Mouse (Mus musculus) intestine, postnatal 0 days (tissue): ENCODE results near the gene Pax3. TPM values are rescaled to one million over a fixed set of nuclear protein-coding genes. Genes with fewer than 3 reads are reported as not detected.

Experiments
- ATAC-seq: fragments of 200-750 bp; cut with Nextera tagmentation; 2 replicates; pipeline ENCODE4 v1.8.0; 2017; ENCODE audit warnings: mild to moderate bottlenecking, moderate TSS enrichment, moderate library complexity
- H3K27ac ChIP-seq: fragments of 300-500 bp; sonication (generic); 2 replicates; pipeline ENCODE4 v1.5.1; 2014; ENCODE audit warnings: mild to moderate bottlenecking, low read depth, low read length, moderate library complexity
- H3K27me3 ChIP-seq: fragments of 300-500 bp; sonication (generic); replicated peaks from 2 replicates; pipeline ENCODE4 v1.6.1; 2014; ENCODE audit warnings: low read length, mixed read lengths; ENCODE audit not compliant: control insufficient read depth, insufficient read depth
- H3K36me3 ChIP-seq: fragments of 300-500 bp; sonication (generic); 2 replicates; pipeline ENCODE4 v1.6.1; 2014; ENCODE audit warnings: mild to moderate bottlenecking, moderate library complexity; ENCODE audit not compliant: control insufficient read depth, insufficient read depth
- H3K4me1 ChIP-seq: fragments of 300-500 bp; sonication (generic); replicated peaks from 2 replicates; pipeline ENCODE4 v1.6.1; 2014; ENCODE audit warnings: antibody characterized with exemption, low read length, mixed read lengths; ENCODE audit not compliant: control insufficient read depth, insufficient read depth
- H3K4me2 ChIP-seq: fragments of 300-500 bp; sonication (generic); replicated peaks from 2 replicates; pipeline ENCODE4 v1.6.1; 2014; ENCODE audit warnings: low read depth, mild to moderate bottlenecking, moderate library complexity
- H3K4me3 ChIP-seq: fragments of 300-500 bp; sonication (generic); 2 replicates; pipeline ENCODE4 v1.5.1; 2014; ENCODE audit warnings: low read depth, low read length
- H3K9ac ChIP-seq: fragments of 300-500 bp; sonication (generic); 2 replicates; pipeline ENCODE4 v1.6.1; 2014; ENCODE audit warnings: mild to moderate bottlenecking, low read depth, low read length
- H3K9me3 ChIP-seq: fragments of 300-500 bp; sonication (generic); 2 replicates; pipeline ENCODE4 v1.6.1; 2016; ENCODE audit warnings: mixed run types; ENCODE audit not compliant: control insufficient read depth
- CTCF ChIP-seq: sonication (generic); IDR thresholded peaks from 2 replicates; pipeline ENCODE4 v1.5.1; 2016; ENCODE audit warnings: low read depth, mild to moderate bottlenecking, control low read depth, antibody characterized with exemption, moderate library complexity
- WGBS: fragments of 180-500 bp; shearing (Covaris S2); extraction: QIAGEN DNeasy Blood & Tissue Kit; methylation state at CpG from one replicate; pipeline ENCODE4 v1.1.7; 2014; 5-methylcytosine and 5-hydroxymethylcytosine counted together
- polyA plus RNA-seq: library from polyadenylated mRNA; unstranded; fragments of >200 nt; fragmentation: Nextera tagmentation; extraction: Ambion mirVana; gene quantifications from 2 replicates; pipeline ENCODE4 v1.2.1, GENCODE M21; 2015

Gene Pax3
- polyA plus RNA-seq, 1 experiment from 2014 or later = not detected

GRCm38 (mm10) chr1:78195145-78195544 lies 1.8 kb downstream of the Pax3 start:
- H3K4me2 ChIP-seq = no peak overlapping the region
- TF ChIP-seq CTCF = no peak
- no peak overlapping the region for H3K27ac ChIP-seq
- peaks cover 97% of the 10 kb centered on the region for H3K27me3 ChIP-seq
- 0 out of 2 replicates have a peak, but pooled peaks cover 2% of the 10 kb centered on the region for H3K4me1 ChIP-seq
- H3K4me3 ChIP-seq = no peak overlapping the region
- no peak overlapping the region for H3K9ac ChIP-seq
- H3K9me3 ChIP-seq = no peaks in the 10 kb centered on the region
- WGBS = 4% methylated on average over 21 of the region's 21 CpGs
- no peak for ATAC-seq
- no peaks in the 10 kb centered on the region for H3K36me3 ChIP-seq

GRCm38 (mm10) chr1:78194381-78195047 lies 2.4 kb downstream of the Pax3 start:
- H3K9me3 ChIP-seq = no peaks in the 10 kb centered on the region
- H3K36me3 ChIP-seq = no peaks in the 10 kb centered on the region
- no peak overlapping the region for H3K4me3 ChIP-seq
- no peak overlapping the region for H3K27ac ChIP-seq
- ATAC-seq = no peak
- H3K4me1 ChIP-seq = 0 out of 2 replicates have a peak, but pooled peaks cover 2% of the 10 kb centered on the region
- 6% methylated on average over 6 of the region's 6 CpGs for WGBS
- peaks cover 97% of the 10 kb centered on the region for H3K27me3 ChIP-seq
- no peak overlapping the region for H3K9ac ChIP-seq
- no peak for TF ChIP-seq CTCF
- H3K4me2 ChIP-seq = no peak overlapping the region

- Histone ChIP-seq H3K27ac (no peak overlapping the region), H3K27me3 (peaks cover 97% of the 10 kb centered on the region), H3K4me3 (peak overlapping the region; percentile 20), H3K36me3 (no peaks in the 10 kb centered on the region), H3K4me2 (no peak overlapping the region; the same call in 1 of the 2 replicates), H3K4me1 (0 out of 2 replicates have a peak, but pooled peaks cover 2% of the 10 kb centered on the region), H3K9ac (no peak overlapping the region), H3K9me3 (no peaks in the 10 kb centered on the region)
- ATAC-seq = no peak
- no peak for TF ChIP-seq CTCF
- WGBS = 1% methylated on average over 20 of the region's 20 CpGs
These were observed 3.4 kb downstream of the Pax3 start for GRCm38 (mm10) chr1:78193465-78193991.

- no peak overlapping the region for H3K27ac ChIP-seq
- no peak overlapping the region for H3K4me2 ChIP-seq
- no peak for TF ChIP-seq CTCF
- no peak overlapping the region for H3K9ac ChIP-seq
- H3K9me3 ChIP-seq = no peaks in the 10 kb centered on the region
- H3K4me1 ChIP-seq = 0 out of 2 replicates have a peak, but pooled peaks cover 2% of the 10 kb centered on the region
- H3K4me3 ChIP-seq = no peak overlapping the region
- peaks cover 97% of the 10 kb centered on the region for H3K27me3 ChIP-seq
- ATAC-seq = no peak
- H3K36me3 ChIP-seq = no peaks in the 10 kb centered on the region
- WGBS = 2% methylated on average over 20 of the region's 20 CpGs
These were observed 4.0 kb downstream of the Pax3 start for GRCm38 (mm10) chr1:78192746-78193464.

- Histone ChIP-seq H3K27me3 (peaks cover 97% of the 10 kb centered on the region), H3K27ac (no peak overlapping the region), H3K4me1 (0 out of 2 replicates have a peak, but pooled peaks cover 2% of the 10 kb centered on the region), H3K9me3 (no peaks in the 10 kb centered on the region), H3K9ac (no peak overlapping the region), H3K36me3 (no peaks in the 10 kb centered on the region), H3K4me2 (no peak overlapping the region), H3K4me3 (no peak overlapping the region)
- TF ChIP-seq CTCF = no peak
- WGBS = 6% methylated on average over 19 of the region's 19 CpGs
- no peak for ATAC-seq
These were observed 4.7 kb downstream of the Pax3 start for GRCm38 (mm10) chr1:78192217-78192735.

- Histone ChIP-seq H3K4me2 (no peak overlapping the region), H3K9me3 (no peaks in the 10 kb centered on the region), H3K9ac (no peak overlapping the region), H3K27ac (no peak overlapping the region), H3K27me3 (peaks cover 97% of the 10 kb centered on the region), H3K4me3 (no peak overlapping the region), H3K36me3 (no peaks in the 10 kb centered on the region), H3K4me1 (0 out of 2 replicates have a peak, but pooled peaks cover 2% of the 10 kb centered on the region)
- TF ChIP-seq CTCF = no peak
- WGBS = 24% methylated on average over 1 of the region's 1 CpGs
- ATAC-seq = no peak
These were observed 5.2 kb downstream of the Pax3 start for GRCm38 (mm10) chr1:78191761-78192160.
